Mouse (Mus musculus) hindbrain, embryonic 12.5 days (tissue): ENCODE measurements around the gene Bicd2. TPM values are rescaled to one million over a fixed set of nuclear protein-coding genes. Genes with fewer than 3 reads are reported as not detected.

Experiments
- ATAC-seq: fragments of 200-750 bp; cut with Nextera tagmentation; 2 replicates; pipeline ENCODE4 v1.8.0; 2017; ENCODE audit warnings: moderate TSS enrichment; ENCODE audit not compliant: low FRiP score
- H3K27ac ChIP-seq: fragments of 300-500 bp; sonication (generic); 2 replicates; pipeline ENCODE4 v1.5.1; 2016; ENCODE audit warnings: mild to moderate bottlenecking
- H3K27me3 ChIP-seq: fragments of 300-500 bp; sonication (generic); 2 replicates; pipeline ENCODE4 v1.6.1; 2016; ENCODE audit warnings: mild to moderate bottlenecking
- H3K36me3 ChIP-seq: fragments of 300-500 bp; sonication (generic); 2 replicates; pipeline ENCODE4 v1.6.1; 2016; ENCODE audit warnings: mild to moderate bottlenecking
- H3K4me1 ChIP-seq: fragments of 300-500 bp; sonication (generic); 2 replicates; pipeline ENCODE4 v1.6.1; 2016
- H3K4me2 ChIP-seq: fragments of 300-500 bp; sonication (generic); replicated peaks from 2 replicates; pipeline ENCODE4 v1.6.1; 2016; ENCODE audit warnings: mild to moderate bottlenecking
- H3K4me3 ChIP-seq: fragments of 300-500 bp; sonication (generic); 2 replicates; pipeline ENCODE4 v1.5.1; 2016; ENCODE audit warnings: mild to moderate bottlenecking
- H3K9ac ChIP-seq: fragments of 300-500 bp; sonication (generic); 2 replicates; pipeline ENCODE4 v1.6.1; 2016; ENCODE audit warnings: mild to moderate bottlenecking, moderate library complexity
- H3K9me3 ChIP-seq: fragments of 300-500 bp; sonication (generic); replicated peaks from 2 replicates; pipeline ENCODE4 v1.6.1; 2016; ENCODE audit warnings: mild to moderate bottlenecking
- WGBS: fragments of 180-500 bp; shearing (Covaris S2); methylation state at CpG from one replicate; pipeline ENCODE4 v1.1.7; 2016; 5-methylcytosine and 5-hydroxymethylcytosine counted together
- polyA plus RNA-seq: library from polyadenylated mRNA; unstranded; fragments of >200 nt; fragmentation: Nextera tagmentation; extraction: Ambion mirVana; gene quantifications from 2 replicates; pipeline ENCODE4 v1.2.1, GENCODE M21; 2016

Gene Bicd2
- polyA plus RNA-seq, 1 experiment from 2014 or later, result 40.7 TPM

- Histone ChIP-seq H3K9me3 (no peaks in the 10 kb centered on the region), H3K27ac (no peak overlapping the region), H3K36me3 (peaks cover 27% of the 10 kb centered on the region), H3K4me1 (peaks cover 13% of the 10 kb centered on the region), H3K4me3 (no peak overlapping the region), H3K9ac (no peak overlapping the region), H3K4me2 (no peak overlapping the region), H3K27me3 (no peaks in the 10 kb centered on the region)
- no peak for ATAC-seq
- 82% methylated on average over 4 of the region's 4 CpGs for WGBS
Measured at GRCm38 (mm10) chr13:49430529-49430928, 89.1 kb downstream of the Bicd2 start.

- H3K9ac ChIP-seq, result no peak overlapping the region
- ATAC-seq, result no peak
- H3K27ac ChIP-seq, result no peak overlapping the region
- H3K4me1 ChIP-seq, result peaks cover 4% of the 10 kb centered on the region
- peaks cover 46% of the 10 kb centered on the region for H3K36me3 ChIP-seq
- no peak overlapping the region for H3K4me3 ChIP-seq
- H3K4me2 ChIP-seq, result no peak overlapping the region
- no peaks in the 10 kb centered on the region for H3K9me3 ChIP-seq
- 89% methylated on average over 2 of the region's 2 CpGs for WGBS
- H3K27me3 ChIP-seq, result no peaks in the 10 kb centered on the region
Measured at GRCm38 (mm10) chr13:49433268-49434029, 92.1 kb downstream of the Bicd2 start.

- no peak overlapping the region for H3K4me3 ChIP-seq
- no peaks in the 10 kb centered on the region for H3K4me1 ChIP-seq
- H3K9ac ChIP-seq, result no peak overlapping the region
- H3K27me3 ChIP-seq, result no peaks in the 10 kb centered on the region
- H3K36me3 ChIP-seq, result peaks cover 54% of the 10 kb centered on the region
- no peak overlapping the region for H3K4me2 ChIP-seq
- H3K9me3 ChIP-seq, result no peaks in the 10 kb centered on the region
- 85% methylated on average over 1 of the region's 1 CpGs for WGBS
- ATAC-seq, result no peak
- no peak overlapping the region for H3K27ac ChIP-seq
Measured at GRCm38 (mm10) chr13:49435745-49436144, 94.4 kb downstream of the Bicd2 start.

GRCm38 (mm10) chr13:49436170-49436569 is 94.8 kb downstream of the Bicd2 start:
- Histone ChIP-seq H3K9ac (no peak overlapping the region), H3K36me3 (peaks cover 54% of the 10 kb centered on the region), H3K4me1 (no peaks in the 10 kb centered on the region), H3K4me3 (no peak overlapping the region), H3K4me2 (no peak overlapping the region), H3K27me3 (no peaks in the 10 kb centered on the region), H3K27ac (no peak overlapping the region), H3K9me3 (no peaks in the 10 kb centered on the region)
- WGBS, result 73% methylated on average over 4 of the region's 4 CpGs
- no peak for ATAC-seq

Other genes with a start within 250 kb of the Bicd2 start
- 16.0 and 16.2 TPM in 2 replicates for gene Wnk2, start 193.6 kb upstream of the Bicd2 start, polyA plus RNA-seq
- 26.5 and 28.1 TPM in 2 replicates for gene Ninj1, start 154.1 kb upstream of the Bicd2 start, polyA plus RNA-seq
- 34.8 and 36.8 TPM in 2 replicates for gene Card19, start 125.5 kb upstream of the Bicd2 start, polyA plus RNA-seq
- gene Susd3, start 92.9 kb upstream of the Bicd2 start, polyA plus RNA-seq, result 0.47 and 0.96 TPM in 2 replicates
- gene Fgd3, start 21.3 kb upstream of the Bicd2 start, polyA plus RNA-seq, result 1.1 and 1.2 TPM in 2 replicates
- 16.5 and 17.3 TPM in 2 replicates for gene Ippk, start 79.7 kb downstream of the Bicd2 start, polyA plus RNA-seq
- 0.79 and 1.3 TPM in 2 replicates for gene Tes3-ps, start 151.7 kb downstream of the Bicd2 start, polyA plus RNA-seq
- 1.4 TPM in 2 replicates for gene Ecm2, start 163.2 kb downstream of the Bicd2 start, polyA plus RNA-seq
- 3.0 and 4.8 TPM in 2 replicates for gene Aspn, start 202.9 kb downstream of the Bicd2 start, polyA plus RNA-seq
- 0.30 and 0.58 TPM in 2 replicates for gene Omd, start 240.9 kb downstream of the Bicd2 start, polyA plus RNA-seq